Mouse (Mus musculus) embryonic facial prominence, embryonic 13.5 days (tissue): ENCODE results near the gene Smc3. TPM values are rescaled to one million over a fixed set of nuclear protein-coding genes. Genes with fewer than 3 reads are reported as not detected.

Experiments used
- ATAC-seq: fragments of 200-750 bp; cut with Nextera tagmentation; 2 replicates; pipeline ENCODE4 v1.8.0; 2017; ENCODE audit warnings: low read depth; ENCODE audit not compliant: insufficient number of reproducible peaks, insufficient read depth, low FRiP score, low TSS enrichment
- H3K27ac ChIP-seq: fragments of 300-500 bp; sonication (generic); 2 replicates; pipeline ENCODE4 v1.5.1; 2015; ENCODE audit warnings: moderate library complexity, mild to moderate bottlenecking, inconsistent platforms
- H3K27me3 ChIP-seq: fragments of 300-500 bp; sonication (generic); 2 replicates; pipeline ENCODE4 v1.6.1; 2015; ENCODE audit warnings: mild to moderate bottlenecking, inconsistent platforms
- H3K36me3 ChIP-seq: fragments of 300-500 bp; sonication (generic); 2 replicates; pipeline ENCODE4 v1.6.1; 2015; ENCODE audit warnings: mild to moderate bottlenecking, inconsistent platforms
- H3K4me1 ChIP-seq: fragments of 300-500 bp; sonication (generic); 2 replicates; pipeline ENCODE4 v1.6.1; 2015; ENCODE audit warnings: inconsistent platforms
- H3K4me2 ChIP-seq: fragments of 300-500 bp; sonication (generic); 2 replicates; pipeline ENCODE4 v1.6.1; 2015; ENCODE audit warnings: moderate library complexity, mild to moderate bottlenecking, inconsistent platforms
- H3K4me3 ChIP-seq: fragments of 300-500 bp; sonication (generic); 2 replicates; pipeline ENCODE4 v1.5.1; 2015; ENCODE audit warnings: mild to moderate bottlenecking, inconsistent platforms
- H3K9ac ChIP-seq: fragments of 300-500 bp; sonication (generic); 2 replicates; pipeline ENCODE4 v1.6.1; 2015; ENCODE audit warnings: mild to moderate bottlenecking, inconsistent platforms
- H3K9me3 ChIP-seq: fragments of 300-500 bp; sonication (generic); 2 replicates; pipeline ENCODE4 v1.6.1; 2016; ENCODE audit warnings: inconsistent platforms
- WGBS: fragments of 180-500 bp; shearing (Covaris S2); methylation state at CpG from one replicate; pipeline ENCODE4 v1.1.7; 2015; ENCODE audit warnings: mixed read lengths; 5-methylcytosine and 5-hydroxymethylcytosine counted together
- polyA plus RNA-seq: library from polyadenylated mRNA; unstranded; fragments of >200 nt; fragmentation: Nextera tagmentation; extraction: Ambion mirVana; gene quantifications from 2 replicates; pipeline ENCODE4 v1.2.1, GENCODE M21; 2015

The Smc3 gene
- polyA plus RNA-seq, 1 experiment from 2014 or later = 87.2 TPM

DNA sequence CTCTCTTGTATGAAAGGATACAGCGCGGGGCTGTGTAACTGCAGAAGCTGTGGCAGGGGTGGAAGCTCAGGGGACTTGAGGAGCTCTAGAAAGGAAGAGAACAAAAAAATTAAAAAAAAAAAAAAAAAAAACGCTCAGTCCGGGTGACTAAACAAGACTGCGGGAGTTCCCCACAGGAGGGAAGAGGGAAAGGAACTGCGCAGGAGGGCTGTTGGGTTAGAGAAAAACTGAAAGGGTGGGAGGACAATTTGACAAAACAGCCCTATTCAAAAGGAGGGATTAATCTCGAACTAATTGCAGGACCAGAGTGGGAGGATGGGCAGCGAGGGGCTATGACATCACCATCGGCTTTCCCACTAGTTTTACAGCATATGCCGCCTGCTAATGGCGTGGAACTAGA is 32.3 kb upstream of the Smc3 start:
- H3K4me2 ChIP-seq = peak overlapping the region; percentile 9; the same call in 1 of the 2 replicates
- ATAC-seq = no peak
- no peak overlapping the region for H3K4me3 ChIP-seq
- no peak overlapping the region for H3K9ac ChIP-seq
- no peaks in the 10 kb centered on the region for H3K9me3 ChIP-seq
- WGBS = 21% methylated on average over 11 of the region's 11 CpGs
- no peaks in the 10 kb centered on the region for H3K36me3 ChIP-seq
- no peaks in the 10 kb centered on the region for H3K27me3 ChIP-seq
- H3K4me1 ChIP-seq = no peaks in the 10 kb centered on the region
- H3K27ac ChIP-seq = no peak overlapping the region

- Histone ChIP-seq H3K36me3 (no peaks in the 10 kb centered on the region), H3K4me1 (no peaks in the 10 kb centered on the region), H3K4me3 (no peak overlapping the region), H3K9ac (no peak overlapping the region), H3K27ac (no peak overlapping the region), H3K27me3 (no peaks in the 10 kb centered on the region), H3K4me2 (no peak overlapping the region), H3K9me3 (no peaks in the 10 kb centered on the region)
- no peak for ATAC-seq
- WGBS = 58% methylated on average over 3 of the region's 3 CpGs
Observed at GRCm38 (mm10) chr19:53568553-53568952, 31.6 kb upstream of the Smc3 start.

DNA sequence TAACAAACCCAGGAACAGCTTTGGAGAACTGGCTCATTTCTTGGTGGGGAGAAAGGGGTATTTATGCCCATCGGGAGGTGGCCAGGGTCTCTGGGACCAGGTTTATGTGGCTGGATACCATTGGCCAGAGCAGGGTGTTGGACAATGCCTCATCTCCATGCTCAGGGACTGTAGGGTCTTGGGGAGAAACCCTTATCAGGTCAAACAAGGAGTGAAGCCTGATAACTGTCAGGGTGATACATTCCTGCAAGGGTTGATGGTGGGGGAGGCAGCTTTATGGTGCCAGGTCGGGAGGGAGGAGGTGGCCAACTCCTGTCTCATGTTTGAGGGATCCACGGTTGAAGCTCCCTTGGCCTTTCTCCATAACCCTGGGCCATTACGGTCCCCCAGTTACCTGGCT is 29.1 kb upstream of the Smc3 start:
- no peaks in the 10 kb centered on the region for H3K27me3 ChIP-seq
- no peaks in the 10 kb centered on the region for H3K4me1 ChIP-seq
- H3K9me3 ChIP-seq = no peaks in the 10 kb centered on the region
- H3K4me3 ChIP-seq = no peak overlapping the region
- no peak overlapping the region for H3K4me2 ChIP-seq
- 91% methylated on average over 4 of the region's 4 CpGs for WGBS
- H3K27ac ChIP-seq = no peak overlapping the region
- H3K36me3 ChIP-seq = no peaks in the 10 kb centered on the region
- no peak overlapping the region for H3K9ac ChIP-seq
- no peak for ATAC-seq

DNA sequence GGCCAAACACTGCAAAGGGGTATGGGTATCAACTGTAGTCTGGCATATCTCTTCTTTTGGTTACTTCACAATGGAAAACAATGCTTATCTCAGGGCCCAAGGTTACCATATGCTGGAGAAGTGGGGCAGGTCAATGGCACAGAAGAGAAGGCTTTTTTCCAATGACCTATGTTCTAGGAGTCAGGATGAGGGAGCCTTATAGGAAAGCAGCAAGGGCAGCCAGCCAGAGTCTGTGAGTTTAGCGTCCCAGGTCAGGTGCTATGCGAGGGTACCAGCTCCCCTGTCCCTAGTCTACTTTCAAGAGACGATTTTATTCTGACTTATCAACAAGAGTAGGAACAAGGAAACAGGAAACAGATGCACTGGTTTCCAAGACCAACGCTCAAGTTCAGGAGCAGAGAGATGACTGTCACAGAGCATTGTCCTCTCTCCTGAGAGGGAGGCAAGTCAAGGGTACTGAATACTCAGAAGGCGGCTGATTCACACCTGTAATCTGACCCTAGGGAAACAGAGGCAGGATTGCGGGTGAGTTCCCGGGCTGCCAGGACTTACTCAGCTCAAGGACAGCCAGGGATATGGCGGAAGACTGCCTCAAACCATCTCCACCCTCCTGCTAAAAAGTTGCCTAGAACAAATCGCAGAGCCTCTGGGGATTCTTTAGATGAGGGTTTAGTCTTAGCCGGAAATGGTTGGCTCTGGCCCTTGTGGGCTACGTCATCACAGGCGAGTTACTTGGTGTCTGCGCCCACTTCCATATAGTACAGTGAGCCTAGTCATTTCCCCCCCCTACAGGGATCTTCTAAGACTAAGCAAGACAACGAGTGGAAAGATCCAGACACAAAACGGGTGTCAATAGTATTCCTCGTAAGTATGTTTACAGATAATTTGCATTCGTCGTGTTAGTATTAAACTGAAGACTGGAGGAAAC is 28.4 kb upstream of the Smc3 start:
- Histone ChIP-seq H3K4me2 (no peak overlapping the region), H3K9me3 (no peaks in the 10 kb centered on the region)
- WGBS = 71% methylated on average over 18 of the region's 18 CpGs

GRCm38 (mm10) chr19:53572607-53573006 is 27.6 kb upstream of the Smc3 start:
- H3K27ac ChIP-seq = no peak overlapping the region
- H3K4me1 ChIP-seq = peaks cover 3% of the 10 kb centered on the region; the same call in 1 of the 2 replicates
- H3K36me3 ChIP-seq = no peaks in the 10 kb centered on the region
- H3K4me3 ChIP-seq = no peak overlapping the region
- no peak overlapping the region for H3K4me2 ChIP-seq
- no peaks in the 10 kb centered on the region for H3K27me3 ChIP-seq
- ATAC-seq = no peak
- no peaks in the 10 kb centered on the region for H3K9me3 ChIP-seq
- WGBS = 83% methylated on average over 12 of the region's 12 CpGs
- H3K9ac ChIP-seq = no peak overlapping the region

More for the DNA sequence above, 28.4 kb upstream of the Smc3 start:
- no peaks in the 10 kb centered on the region for H3K4me1 ChIP-seq
- no peak overlapping the region for H3K9ac ChIP-seq
- no peak for ATAC-seq
- no peaks in the 10 kb centered on the region for H3K27me3 ChIP-seq
- H3K4me3 ChIP-seq = no peak overlapping the region
- H3K36me3 ChIP-seq = no peaks in the 10 kb centered on the region
- no peak overlapping the region for H3K27ac ChIP-seq

GRCm38 (mm10) chr19:53573151-53573550 is 27.0 kb upstream of the Smc3 start:
- Histone ChIP-seq H3K27ac (no peak overlapping the region), H3K4me2 (no peak overlapping the region), H3K9me3 (no peaks in the 10 kb centered on the region), H3K9ac (no peak overlapping the region), H3K4me3 (no peak overlapping the region), H3K4me1 (peaks cover 3% of the 10 kb centered on the region; the same call in 1 of the 2 replicates), H3K27me3 (no peaks in the 10 kb centered on the region), H3K36me3 (no peaks in the 10 kb centered on the region)
- 77% methylated on average over 3 of the region's 3 CpGs for WGBS
- ATAC-seq = no peak

DNA sequence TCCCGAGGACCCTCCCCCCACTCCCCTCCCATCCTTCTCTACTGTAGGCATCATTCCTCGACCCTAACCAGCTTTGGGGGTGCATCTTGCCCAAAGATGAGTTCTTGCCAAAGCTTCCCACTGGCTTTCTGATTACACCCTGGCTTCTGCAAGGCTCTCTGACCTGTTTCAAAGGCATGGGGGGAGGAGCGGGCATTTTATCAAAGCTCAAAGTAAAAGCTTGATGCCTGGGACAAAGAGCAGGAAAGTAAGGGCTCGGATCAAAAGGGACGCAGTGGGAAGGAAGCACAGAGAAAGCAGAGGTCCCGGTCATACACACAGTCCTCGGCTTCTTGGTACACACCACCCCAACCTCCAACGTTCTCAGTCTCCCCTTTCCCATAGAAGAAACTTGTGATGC is 26.1 kb upstream of the Smc3 start:
- no peaks in the 10 kb centered on the region for H3K9me3 ChIP-seq
- H3K4me2 ChIP-seq = no peak overlapping the region
- peaks cover 3% of the 10 kb centered on the region; the same call in 1 of the 2 replicates for H3K4me1 ChIP-seq
- no peak for ATAC-seq
- no peak overlapping the region for H3K9ac ChIP-seq
- no peaks in the 10 kb centered on the region for H3K36me3 ChIP-seq
- 62% methylated on average over 8 of the region's 8 CpGs for WGBS
- no peak overlapping the region for H3K4me3 ChIP-seq
- no peaks in the 10 kb centered on the region for H3K27me3 ChIP-seq
- H3K27ac ChIP-seq = no peak overlapping the region

DNA sequence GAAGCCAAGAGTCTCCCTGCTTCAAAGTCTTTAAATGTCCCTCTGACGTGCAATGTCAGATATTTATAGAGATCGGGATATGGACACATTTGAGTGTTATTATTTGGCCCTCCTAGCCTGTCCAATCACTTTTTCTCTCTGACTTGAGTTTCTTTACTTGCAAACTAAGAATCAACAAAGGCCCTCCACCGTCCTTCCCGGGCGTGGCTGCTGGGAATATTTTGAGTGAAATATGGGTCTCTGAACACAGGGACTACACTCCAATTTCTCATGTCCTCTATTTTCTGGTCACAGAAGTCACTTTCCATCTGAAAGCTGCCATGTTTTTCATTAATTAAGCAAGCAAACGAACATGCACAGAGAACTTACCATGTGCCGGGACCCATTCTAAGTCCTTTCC is 25.7 kb upstream of the Smc3 start:
- Histone ChIP-seq H3K9me3 (no peaks in the 10 kb centered on the region), H3K9ac (no peak overlapping the region), H3K4me2 (no peak overlapping the region), H3K27me3 (no peaks in the 10 kb centered on the region), H3K4me1 (peaks cover 3% of the 10 kb centered on the region; the same call in 1 of the 2 replicates), H3K27ac (no peak overlapping the region), H3K36me3 (no peaks in the 10 kb centered on the region), H3K4me3 (no peak overlapping the region)
- WGBS = 87% methylated on average over 7 of the region's 7 CpGs
- no peak for ATAC-seq

GRCm38 (mm10) chr19:53575296-53576010 is 24.7 kb upstream of the Smc3 start:
- Histone ChIP-seq H3K9me3 (no peaks in the 10 kb centered on the region), H3K27me3 (no peaks in the 10 kb centered on the region), H3K4me2 (no peak overlapping the region), H3K27ac (no peak overlapping the region), H3K4me3 (no peak overlapping the region), H3K36me3 (no peaks in the 10 kb centered on the region), H3K9ac (no peak overlapping the region), H3K4me1 (peaks cover 3% of the 10 kb centered on the region; the same call in 1 of the 2 replicates)
- no peak for ATAC-seq
- WGBS = 76% methylated on average over 4 of the region's 4 CpGs

- H3K4me3 ChIP-seq = no peak overlapping the region
- 82% methylated on average over 7 of the region's 7 CpGs for WGBS
- H3K9me3 ChIP-seq = no peaks in the 10 kb centered on the region
- no peak for ATAC-seq
- no peak overlapping the region for H3K27ac ChIP-seq
- no peaks in the 10 kb centered on the region for H3K36me3 ChIP-seq
- H3K9ac ChIP-seq = no peak overlapping the region
- no peak overlapping the region for H3K4me2 ChIP-seq
- peaks cover 3% of the 10 kb centered on the region; the same call in 1 of the 2 replicates for H3K4me1 ChIP-seq
- H3K27me3 ChIP-seq = no peaks in the 10 kb centered on the region
Observed at GRCm38 (mm10) chr19:53576061-53576460, 24.1 kb upstream of the Smc3 start.

GRCm38 (mm10) chr19:53577025-53577800 is 23.0 kb upstream of the Smc3 start:
- Histone ChIP-seq H3K4me1 (peaks cover 3% of the 10 kb centered on the region; the same call in 1 of the 2 replicates), H3K27ac (no peak overlapping the region), H3K4me2 (no peak overlapping the region), H3K9me3 (no peaks in the 10 kb centered on the region), H3K4me3 (no peak overlapping the region), H3K36me3 (no peaks in the 10 kb centered on the region), H3K27me3 (no peaks in the 10 kb centered on the region), H3K9ac (no peak overlapping the region)
- ATAC-seq = no peak
- WGBS = 63% methylated on average over 11 of the region's 11 CpGs
